Mouse (Mus musculus) forebrain, embryonic 11.5 days (tissue): Measurements from ENCODE around the gene Defb23. TPM values are rescaled to one million over a fixed set of nuclear protein-coding genes. Genes with fewer than 3 reads are reported as not detected.

Experiments
- ATAC-seq: fragments of 200-750 bp; cut with Nextera tagmentation; replicated peaks from 2 replicates; pipeline ENCODE4 v1.8.0; 2017; ENCODE audit warnings: moderate TSS enrichment; ENCODE audit not compliant: low FRiP score
- DNase-seq: peaks from one replicate; pipeline ENCODE4 v3.0.0-alpha.2; 2017; ENCODE audit warnings: low spot score
- H3K27ac ChIP-seq: fragments of 300-500 bp; sonication (generic); 2 replicates; pipeline ENCODE4 v1.5.1; 2014; ENCODE audit warnings: low read depth, low read length
- H3K27me3 ChIP-seq: fragments of 300-500 bp; sonication (generic); 2 replicates; pipeline ENCODE4 v1.6.1; 2014; ENCODE audit warnings: mild to moderate bottlenecking, low read length, mixed read lengths; ENCODE audit not compliant: control insufficient read depth, insufficient read depth
- H3K36me3 ChIP-seq: fragments of 300-500 bp; sonication (generic); 2 replicates; pipeline ENCODE4 v1.6.1; 2014; ENCODE audit warnings: mild to moderate bottlenecking, low read length, moderate library complexity, mixed read lengths; ENCODE audit not compliant: control insufficient read depth, insufficient read depth
- H3K4me1 ChIP-seq: fragments of 300-500 bp; sonication (generic); replicated peaks from 2 replicates; pipeline ENCODE4 v1.6.1; 2014; ENCODE audit warnings: low read length, mixed read lengths; ENCODE audit not compliant: control insufficient read depth, insufficient read depth
- H3K4me2 ChIP-seq: fragments of 300-500 bp; sonication (generic); 2 replicates; pipeline ENCODE4 v1.6.1; 2014; ENCODE audit warnings: low read depth, mild to moderate bottlenecking, low read length, moderate library complexity, mixed read lengths; ENCODE audit not compliant: severe bottlenecking
- H3K4me3 ChIP-seq: fragments of 300-500 bp; sonication (generic); 2 replicates; pipeline ENCODE4 v1.5.1; 2014; ENCODE audit warnings: low read depth, low read length
- H3K9ac ChIP-seq: fragments of 300-500 bp; sonication (generic); 2 replicates; pipeline ENCODE4 v1.6.1; 2014; ENCODE audit warnings: low read length
- H3K9me3 ChIP-seq: fragments of 300-500 bp; sonication (generic); 2 replicates; pipeline ENCODE4 v1.6.1; 2016; ENCODE audit warnings: low read length, mixed read lengths; ENCODE audit not compliant: control insufficient read depth
- WGBS: fragments of 180-500 bp; shearing (Covaris S2); extraction: QIAGEN DNeasy Blood & Tissue Kit; methylation state at CpG from one replicate; pipeline ENCODE4 v1.1.7; 2014; 5-methylcytosine and 5-hydroxymethylcytosine counted together
- polyA plus RNA-seq: library from polyadenylated mRNA; unstranded; fragments of >200 nt; fragmentation: Nextera tagmentation; extraction: Ambion mirVana; gene quantifications from 2 replicates; pipeline ENCODE4 v1.2.1, GENCODE M21; 2014

The Defb23 gene
- not detected in 2 replicates for polyA plus RNA-seq

- Histone ChIP-seq H3K4me1 (no peaks in the 10 kb centered on the region), H3K27ac (no peak within 1 kb of the TSS), H3K4me2 (no peak within 1 kb of the TSS), H3K9ac (no peak within 1 kb of the TSS), H3K27me3 (no peaks in the 10 kb centered on the region), H3K4me3 (no peak within 1 kb of the TSS), H3K36me3 (no peaks in the 10 kb centered on the region), H3K9me3 (no peaks in the 10 kb centered on the region)
- ATAC-seq (no peak), DNase-seq (no peak)
- WGBS: 90% methylated on average over 3 of the region's 3 CpGs
Observed at GRCm38 (mm10) chr2:152464570-152465150, at the start of gene Defb23. TSS of gene Defb23 (minus strand) at chr2:152464620.

- H3K9ac ChIP-seq: no peak within 1 kb of the TSS
- ATAC-seq: no peak
- no peak within 1 kb of the TSS for H3K4me2 ChIP-seq
- no peaks in the 10 kb centered on the region for H3K27me3 ChIP-seq
- H3K27ac ChIP-seq: no peak within 1 kb of the TSS
- no peak for DNase-seq
- 83% methylated on average over 1 of the region's 1 CpGs for WGBS
- H3K36me3 ChIP-seq: no peaks in the 10 kb centered on the region
- no peaks in the 10 kb centered on the region for H3K4me1 ChIP-seq
- no peak within 1 kb of the TSS for H3K4me3 ChIP-seq
- no peaks in the 10 kb centered on the region for H3K9me3 ChIP-seq
Observed at GRCm38 (mm10) chr2:152511592-152511991, 47.2 kb upstream of the Defb23 start, which contains the start of gene Defb26. TSS of gene Defb26 (minus strand) at chr2:152511692.

GRCm38 (mm10) chr2:152503950-152504349 is 39.5 kb upstream of the Defb23 start:
- ATAC-seq (no peak), DNase-seq (no peak)
- Histone ChIP-seq H3K27ac (no peak overlapping the region), H3K9ac (no peak overlapping the region), H3K27me3 (no peaks in the 10 kb centered on the region), H3K4me2 (no peak overlapping the region), H3K4me1 (no peaks in the 10 kb centered on the region), H3K36me3 (no peaks in the 10 kb centered on the region), H3K4me3 (no peak overlapping the region), H3K9me3 (no peaks in the 10 kb centered on the region)
- WGBS: 84% methylated on average over 2 of the region's 2 CpGs

GRCm38 (mm10) chr2:152500863-152501229 is 36.4 kb upstream of the Defb23 start:
- H3K4me1 ChIP-seq: no peaks in the 10 kb centered on the region
- no peak overlapping the region for H3K9ac ChIP-seq
- H3K27ac ChIP-seq: no peak overlapping the region
- no peaks in the 10 kb centered on the region for H3K36me3 ChIP-seq
- WGBS: 80% methylated on average over 6 of the region's 6 CpGs
- H3K4me3 ChIP-seq: no peak overlapping the region
- H3K27me3 ChIP-seq: no peaks in the 10 kb centered on the region
- no peaks in the 10 kb centered on the region for H3K9me3 ChIP-seq
- ATAC-seq (no peak), DNase-seq (no peak)
- no peak overlapping the region for H3K4me2 ChIP-seq

GRCm38 (mm10) chr2:152500204-152500862 is 35.9 kb upstream of the Defb23 start:
- Histone ChIP-seq H3K4me2 (no peak overlapping the region), H3K27me3 (no peaks in the 10 kb centered on the region), H3K9ac (no peak overlapping the region), H3K4me1 (no peaks in the 10 kb centered on the region), H3K9me3 (no peaks in the 10 kb centered on the region), H3K4me3 (no peak overlapping the region), H3K36me3 (no peaks in the 10 kb centered on the region), H3K27ac (no peak overlapping the region)
- DNase-seq (no peak), ATAC-seq (no peak)
- 83% methylated on average over 7 of the region's 7 CpGs for WGBS

- Histone ChIP-seq H3K9me3 (no peaks in the 10 kb centered on the region), H3K27ac (no peak overlapping the region), H3K4me3 (no peak overlapping the region), H3K27me3 (no peaks in the 10 kb centered on the region), H3K36me3 (no peaks in the 10 kb centered on the region), H3K4me2 (no peak overlapping the region), H3K9ac (no peak overlapping the region), H3K4me1 (no peaks in the 10 kb centered on the region)
- WGBS: 85% methylated on average over 6 of the region's 6 CpGs
- ATAC-seq (no peak), DNase-seq (no peak)
Observed at GRCm38 (mm10) chr2:152498020-152498419, 33.6 kb upstream of the Defb23 start.

- DNase-seq (no peak), ATAC-seq (no peak)
- Histone ChIP-seq H3K4me2 (no peak overlapping the region), H3K27me3 (no peaks in the 10 kb centered on the region), H3K9ac (no peak overlapping the region), H3K9me3 (no peaks in the 10 kb centered on the region), H3K4me1 (no peaks in the 10 kb centered on the region), H3K4me3 (no peak overlapping the region), H3K36me3 (no peaks in the 10 kb centered on the region), H3K27ac (no peak overlapping the region)
- WGBS: 78% methylated on average over 6 of the region's 6 CpGs
Observed at GRCm38 (mm10) chr2:152493151-152493550, 28.7 kb upstream of the Defb23 start.

- ATAC-seq (no peak), DNase-seq (no peak)
- Histone ChIP-seq H3K4me3 (no peak within 1 kb of the TSS), H3K4me2 (no peak within 1 kb of the TSS), H3K27me3 (no peaks in the 10 kb centered on the region), H3K27ac (no peak within 1 kb of the TSS), H3K36me3 (no peaks in the 10 kb centered on the region), H3K9ac (no peak within 1 kb of the TSS), H3K9me3 (no peaks in the 10 kb centered on the region), H3K4me1 (no peaks in the 10 kb centered on the region)
Observed at GRCm38 (mm10) chr2:152490038-152490437, 25.6 kb upstream of the Defb23 start, which contains the start of gene Defb22. TSS of gene Defb22 (minus strand) at chr2:152490138.

GRCm38 (mm10) chr2:152487024-152487423 is 22.6 kb upstream of the Defb23 start:
- Histone ChIP-seq H3K4me3 (no peak overlapping the region), H3K4me1 (no peaks in the 10 kb centered on the region), H3K27ac (no peak overlapping the region), H3K27me3 (no peaks in the 10 kb centered on the region), H3K9me3 (no peaks in the 10 kb centered on the region), H3K4me2 (no peak overlapping the region), H3K9ac (no peak overlapping the region), H3K36me3 (no peaks in the 10 kb centered on the region)
- DNase-seq (peak; percentile 55), ATAC-seq (no peak)
- WGBS: 71% methylated on average over 2 of the region's 2 CpGs
